Mouse (Mus musculus) brain, embryonic 14.5 days (tissue): ENCODE measurements around the gene Cd28.

Experiments used
- CTCF ChIP-seq: fragments of 200-500 bp; IDR thresholded peaks from 2 replicates; pipeline ENCODE4 v1.5.1; 2012; ENCODE audit warnings: inconsistent platforms, mild to moderate bottlenecking, moderate library complexity, borderline replicate concordance; ENCODE audit not compliant: insufficient read depth, insufficient read length; ENCODE audit errors: extremely low read depth
- POLR2A ChIP-seq: fragments of 200-500 bp; IDR thresholded peaks from 2 replicates; pipeline ENCODE4 v1.6.1; 2012; ENCODE audit warnings: mild to moderate bottlenecking, inconsistent platforms, borderline replicate concordance; ENCODE audit not compliant: poor library complexity, insufficient read depth, insufficient read length, severe bottlenecking; ENCODE audit errors: extremely low read depth

DNA sequence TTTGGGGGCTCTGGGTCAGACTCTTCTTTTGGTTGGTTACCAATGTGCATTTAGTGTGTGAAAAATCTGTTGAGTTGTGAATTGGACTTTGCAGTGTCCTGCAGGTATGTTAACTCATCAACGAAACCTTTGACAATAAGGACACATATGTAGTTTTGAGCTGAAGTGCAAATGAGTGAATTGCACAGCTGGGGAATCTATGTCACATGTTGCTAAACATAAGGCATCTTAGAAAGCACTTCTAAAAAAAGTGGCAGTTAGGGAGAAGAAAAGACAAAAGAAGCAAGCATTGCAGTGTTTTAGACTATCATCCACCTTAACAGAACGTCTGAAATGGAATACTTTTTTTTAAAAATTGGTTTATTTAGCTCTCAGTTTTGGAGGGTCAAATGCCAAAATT lies 104.4 kb downstream of the Cd28 start:
- no peak for TF ChIP-seq CTCF
- no peak for TF ChIP-seq POLR2A
